Comparison of ENCODE assay signal across 15 mouse cellular contexts in the genomic region with DNA sequence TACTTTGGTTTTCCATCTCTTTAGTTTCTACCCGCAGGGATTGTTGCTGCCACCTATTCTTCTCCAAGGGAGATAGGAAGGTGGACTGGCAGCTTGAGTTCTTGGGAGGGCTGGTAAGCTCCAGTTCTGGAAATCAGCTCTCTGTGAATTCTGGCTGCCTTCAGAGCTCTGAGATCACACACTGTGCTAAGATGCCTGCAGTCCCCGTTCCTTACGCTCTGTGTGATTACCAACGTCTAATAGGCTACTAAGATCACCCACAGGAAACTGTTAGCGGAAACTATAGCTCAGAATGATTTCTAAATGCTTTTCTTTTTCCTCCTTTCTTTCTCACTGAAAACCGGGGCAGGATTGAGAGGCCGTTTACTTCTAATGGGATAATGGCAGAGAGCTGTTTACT.
DNase-seq lines count a peak whose midpoint lies in the region; ATAC-seq lines count a peak whose summit lies in the region.
"Had no signal": no experiment of that assay in that cellular context is flagged by ENCODE, and none has a peak within 500 bp of the region (broad histone marks: within the 10 kb centered on the region; RNA-seq: fewer than 3 reads in every experiment).

No protein-coding gene starts in this region.

- no peak overlapping the region for H3K4me2 ChIP-seq in forebrain, embryonic 11.5 days (ENCODE audit: low read depth, low read length, severe bottlenecking)
- H3K4me2 ChIP-seq in midbrain, embryonic 12.5 days (replicated peaks) = no peak overlapping the region
- H3K4me2 ChIP-seq in midbrain, embryonic 15.5 days = no peak overlapping the region
- H3K4me2 ChIP-seq in forebrain, embryonic 13.5 days = peak overlapping the region; percentile 19; the same call in 1 of the 2 replicates
- H3K4me2 ChIP-seq in midbrain, embryonic 16.5 days (ENCODE audit: low read length) = peak overlapping the region; percentile 23; the same call in 1 of the 2 replicates

- peaks cover 6% of the 10 kb centered on the region; the same call in 1 of the 2 replicates for H3K4me1 ChIP-seq in forebrain, embryonic 11.5 days (replicated peaks; ENCODE audit: control insufficient read depth, insufficient read depth, low read length)
- peaks cover 13% of the 10 kb centered on the region for H3K4me1 ChIP-seq in forebrain, embryonic 10.5 days
- H3K4me1 ChIP-seq in midbrain, embryonic 12.5 days = peaks cover 3% of the 10 kb centered on the region; the same call in 1 of the 2 replicates
- peaks cover 7% of the 10 kb centered on the region; the same call in 1 of the 2 replicates for H3K4me1 ChIP-seq in midbrain, embryonic 15.5 days
- peaks cover 12% of the 10 kb centered on the region for H3K4me1 ChIP-seq in forebrain, embryonic 13.5 days
- peaks cover 6% of the 10 kb centered on the region; the same call in 1 of the 2 replicates for H3K4me1 ChIP-seq in midbrain, embryonic 16.5 days (ENCODE audit: control insufficient read depth, insufficient read depth, low read length)

- no peak for DNase-seq in forebrain, embryonic 11.5 days (ENCODE audit: low spot score)
- DNase-seq in forebrain, embryonic 10.5 days (ENCODE audit: extremely low spot score, low spot score) = no peak
- DNase-seq in right cerebral cortex, postnatal 36 days (ENCODE audit: low spot score in 2 of 2) = no peak
- DNase-seq: adrenal gland, postnatal 25 days; gastrocnemius, postnatal 14 days; heart, adult 2 months; kidney, adult 8-10 months; kidney, postnatal 4 days; lung, postnatal 14 days; right cerebral cortex, postnatal 14 days had no signal

- no peak overlapping the region for H3K9ac ChIP-seq in forebrain, embryonic 11.5 days (ENCODE audit: low read length)
- H3K9ac ChIP-seq in midbrain, embryonic 12.5 days (replicated peaks) = no peak overlapping the region
- H3K9ac ChIP-seq in midbrain, embryonic 15.5 days = no peak overlapping the region
- H3K9ac ChIP-seq in forebrain, embryonic 13.5 days = no peak overlapping the region
- H3K9ac ChIP-seq in midbrain, embryonic 16.5 days (ENCODE audit: low read depth, low read length) = no peak overlapping the region

- WGBS in forebrain, embryonic 11.5 days = 14% methylated on average over 7 of the region's 7 CpGs
- 23% methylated on average over 7 of the region's 7 CpGs for WGBS in forebrain, embryonic 10.5 days
- 26% methylated on average over 7 of the region's 7 CpGs for WGBS in midbrain, embryonic 12.5 days
- 17% methylated on average over 7 of the region's 7 CpGs for WGBS in midbrain, embryonic 15.5 days
- 6% methylated on average over 7 of the region's 7 CpGs for WGBS in forebrain, embryonic 13.5 days
- WGBS in midbrain, embryonic 16.5 days = 16% methylated on average over 7 of the region's 7 CpGs

- no peak overlapping the region for H3K4me3 ChIP-seq in forebrain, embryonic 11.5 days (ENCODE audit: low read depth, low read length)
- H3K4me3 ChIP-seq in forebrain, embryonic 10.5 days = no peak overlapping the region
- no peak overlapping the region for H3K4me3 ChIP-seq in midbrain, embryonic 12.5 days
- no peak overlapping the region for H3K4me3 ChIP-seq in midbrain, embryonic 15.5 days
- no peak overlapping the region for H3K4me3 ChIP-seq in forebrain, embryonic 13.5 days
- H3K4me3 ChIP-seq in midbrain, embryonic 16.5 days (ENCODE audit: low read depth, low read length) = no peak overlapping the region
- H3K4me3 ChIP-seq: heart, adult 2 months had no signal

- no peaks in the 10 kb centered on the region for H3K27me3 ChIP-seq in forebrain, embryonic 11.5 days (ENCODE audit: control insufficient read depth, insufficient read depth, low read length)
- H3K27me3 ChIP-seq in forebrain, embryonic 10.5 days (ENCODE audit: poor library complexity, severe bottlenecking) = no peaks in the 10 kb centered on the region
- H3K27me3 ChIP-seq in midbrain, embryonic 12.5 days = no peaks in the 10 kb centered on the region
- H3K27me3 ChIP-seq in midbrain, embryonic 15.5 days (replicated peaks) = no peaks in the 10 kb centered on the region
- H3K27me3 ChIP-seq in forebrain, embryonic 13.5 days = no peaks in the 10 kb centered on the region
- no peaks in the 10 kb centered on the region for H3K27me3 ChIP-seq in midbrain, embryonic 16.5 days (ENCODE audit: control insufficient read depth, insufficient read depth, low read depth, low read length)

- no peaks in the 10 kb centered on the region for H3K36me3 ChIP-seq in forebrain, embryonic 11.5 days (ENCODE audit: control insufficient read depth, insufficient read depth, low read length)
- no peaks in the 10 kb centered on the region for H3K36me3 ChIP-seq in forebrain, embryonic 10.5 days (replicated peaks)
- H3K36me3 ChIP-seq in midbrain, embryonic 12.5 days = no peaks in the 10 kb centered on the region
- no peaks in the 10 kb centered on the region for H3K36me3 ChIP-seq in midbrain, embryonic 15.5 days (replicated peaks)
- H3K36me3 ChIP-seq in forebrain, embryonic 13.5 days (ENCODE audit: poor library complexity, severe bottlenecking) = no peaks in the 10 kb centered on the region
- no peaks in the 10 kb centered on the region for H3K36me3 ChIP-seq in midbrain, embryonic 16.5 days (ENCODE audit: control insufficient read depth, insufficient read depth, low read length)

- ATAC-seq in forebrain, embryonic 11.5 days (replicated peaks; ENCODE audit: low FRiP score) = peak; percentile 60; the same call in 1 of the 2 replicates
- ATAC-seq in midbrain, embryonic 12.5 days (ENCODE audit: low FRiP score, low read depth) = peak; percentile 60; the same call in 1 of the 2 replicates
- no peak for ATAC-seq in midbrain, embryonic 15.5 days (replicated peaks)
- peak; percentile 71; the same call in 1 of the 2 replicates for ATAC-seq in forebrain, embryonic 13.5 days
- ATAC-seq in midbrain, embryonic 16.5 days = peak; percentile 58; the same call in 1 of the 2 replicates
- ATAC-seq: inflammation-experienced regulatory T-cells, adult 6 months had no signal

- H3K27ac ChIP-seq in forebrain, embryonic 11.5 days (ENCODE audit: low read depth, low read length) = no peak overlapping the region
- no peak overlapping the region for H3K27ac ChIP-seq in forebrain, embryonic 10.5 days
- no peak overlapping the region for H3K27ac ChIP-seq in midbrain, embryonic 12.5 days (replicated peaks)
- H3K27ac ChIP-seq in midbrain, embryonic 15.5 days = no peak overlapping the region
- no peak overlapping the region for H3K27ac ChIP-seq in forebrain, embryonic 13.5 days
- H3K27ac ChIP-seq in midbrain, embryonic 16.5 days (ENCODE audit: low read length) = peak overlapping the region; percentile 58
- H3K27ac ChIP-seq: heart, adult 2 months had no signal

- no peaks in the 10 kb centered on the region for H3K9me3 ChIP-seq in forebrain, embryonic 11.5 days (ENCODE audit: control insufficient read depth, low read length)
- no peaks in the 10 kb centered on the region for H3K9me3 ChIP-seq in forebrain, embryonic 10.5 days
- H3K9me3 ChIP-seq in midbrain, embryonic 12.5 days = no peaks in the 10 kb centered on the region
- H3K9me3 ChIP-seq in midbrain, embryonic 15.5 days = no peaks in the 10 kb centered on the region
- no peaks in the 10 kb centered on the region for H3K9me3 ChIP-seq in forebrain, embryonic 13.5 days (replicated peaks)
- no peaks in the 10 kb centered on the region for H3K9me3 ChIP-seq in midbrain, embryonic 16.5 days (replicated peaks; ENCODE audit: control insufficient read depth, low read length, poor library complexity, severe bottlenecking)

Comparison
In these comparisons a context has a peak if more than half of its experiments do, and no peak if none do; other contexts are left out.
1. H3K4me2 ChIP-seq: peak in forebrain, embryonic 13.5 days (single experiment) and midbrain, embryonic 16.5 days (single experiment); none in forebrain, embryonic 11.5 days (single experiment), midbrain, embryonic 12.5 days (single experiment) and midbrain, embryonic 15.5 days (single experiment).